In genomic region chr12:81803016-81803415, GRCm38 (mm10) we compare ENCODE assay signal across 23 mouse cellular contexts.
"Had no signal": no experiment of that assay in that cellular context is flagged by ENCODE, and none has a peak within 500 bp of the region (broad histone marks: within the 10 kb centered on the region; RNA-seq: fewer than 3 reads in every experiment).

No protein-coding gene starts in this region.

- H3K27me3 ChIP-seq: limb, embryonic 12.5 days; limb, embryonic 15.5 days; midbrain, embryonic 15.5 days had no signal

- DNase-seq: kidney, postnatal 10 days; kidney, postnatal 36 days; layer of hippocampus, postnatal 36 days; left cerebral cortex, postnatal 4 days; liver, postnatal 0 days; lung, embryonic 14.5 days; right cerebral cortex, adult 18-20 months; right cerebral cortex, postnatal 14 days; right cerebral cortex, postnatal 4 days; thymus, adult 2 months; thymus, postnatal 14 days; thymus, postnatal 4 days had no signal

- H3K27ac ChIP-seq: left cerebral cortex, adult 2 months; limb, embryonic 12.5 days; limb, embryonic 15.5 days; liver, embryonic 14.5 days; macrophage; midbrain, embryonic 12.5 days; midbrain, embryonic 15.5 days; stomach, postnatal 0 days had no signal

- H3K9me3 ChIP-seq: limb, embryonic 12.5 days; limb, embryonic 15.5 days; midbrain, embryonic 12.5 days; midbrain, embryonic 15.5 days had no signal

- H3K4me2 ChIP-seq: limb, embryonic 12.5 days; limb, embryonic 15.5 days; liver, embryonic 11.5 days; lung, embryonic 14.5 days; midbrain, embryonic 12.5 days; midbrain, embryonic 15.5 days had no signal

- H3K36me3 ChIP-seq: limb, embryonic 12.5 days; limb, embryonic 15.5 days; midbrain, embryonic 12.5 days; midbrain, embryonic 15.5 days had no signal

- H3K9ac ChIP-seq: limb, embryonic 12.5 days; limb, embryonic 15.5 days; liver, embryonic 14.5 days; liver, postnatal 0 days; lung, embryonic 14.5 days; midbrain, embryonic 12.5 days; midbrain, embryonic 15.5 days had no signal

- ATAC-seq: liver, postnatal 0 days; lung, postnatal 0 days; midbrain, embryonic 15.5 days had no signal

- H3K4me3 ChIP-seq: left cerebral cortex, adult 2 months; limb, embryonic 12.5 days; limb, embryonic 15.5 days; midbrain, embryonic 12.5 days; midbrain, embryonic 15.5 days; myocyte had no signal
